Mouse (Mus musculus) layer of hippocampus, adult 9-11 months (tissue): ENCODE measurements around the gene Ikbip.

Experiments
- DNase-seq: peaks from one replicate; pipeline ENCODE4 v3.0.0; 2022

Gene Ikbip

DNA sequence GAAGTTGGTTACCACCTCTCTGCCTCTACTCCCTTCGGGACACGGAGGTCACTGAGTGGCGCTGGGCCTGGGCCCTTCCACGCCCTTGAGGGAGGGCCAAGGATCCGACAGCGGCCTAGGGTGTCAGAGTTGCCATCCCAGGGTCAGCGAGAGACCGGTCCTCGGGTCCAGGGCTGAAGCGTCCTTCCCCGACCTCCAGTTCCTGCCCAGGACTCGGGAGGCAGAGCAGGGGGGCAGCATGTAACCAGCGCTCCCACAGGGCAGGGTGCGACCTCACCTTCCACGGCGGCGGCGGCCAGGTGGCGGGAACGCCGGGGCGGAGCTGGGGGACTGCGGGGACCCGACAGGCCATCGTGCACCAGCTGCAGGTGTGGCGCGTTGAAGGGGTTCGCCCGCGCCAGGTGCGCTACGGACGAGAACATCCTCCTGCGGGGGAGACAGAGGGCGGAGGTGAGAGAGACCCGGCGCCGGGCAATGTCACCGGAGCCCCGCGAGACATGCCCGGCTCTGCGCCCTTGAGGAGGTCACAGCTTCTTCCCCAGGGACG is 40.6 kb downstream of the Ikbip start:
- DNase-seq, result no peak

GRCm38 (mm10) chr10:91123828-91124822 is 41.4 kb downstream of the Ikbip start, which contains the start of gene Slc25a3:
Gene Slc25a3, minus strand, starts transcription at chr10:91124059.
- DNase-seq, result peak; percentile 99

DNA sequence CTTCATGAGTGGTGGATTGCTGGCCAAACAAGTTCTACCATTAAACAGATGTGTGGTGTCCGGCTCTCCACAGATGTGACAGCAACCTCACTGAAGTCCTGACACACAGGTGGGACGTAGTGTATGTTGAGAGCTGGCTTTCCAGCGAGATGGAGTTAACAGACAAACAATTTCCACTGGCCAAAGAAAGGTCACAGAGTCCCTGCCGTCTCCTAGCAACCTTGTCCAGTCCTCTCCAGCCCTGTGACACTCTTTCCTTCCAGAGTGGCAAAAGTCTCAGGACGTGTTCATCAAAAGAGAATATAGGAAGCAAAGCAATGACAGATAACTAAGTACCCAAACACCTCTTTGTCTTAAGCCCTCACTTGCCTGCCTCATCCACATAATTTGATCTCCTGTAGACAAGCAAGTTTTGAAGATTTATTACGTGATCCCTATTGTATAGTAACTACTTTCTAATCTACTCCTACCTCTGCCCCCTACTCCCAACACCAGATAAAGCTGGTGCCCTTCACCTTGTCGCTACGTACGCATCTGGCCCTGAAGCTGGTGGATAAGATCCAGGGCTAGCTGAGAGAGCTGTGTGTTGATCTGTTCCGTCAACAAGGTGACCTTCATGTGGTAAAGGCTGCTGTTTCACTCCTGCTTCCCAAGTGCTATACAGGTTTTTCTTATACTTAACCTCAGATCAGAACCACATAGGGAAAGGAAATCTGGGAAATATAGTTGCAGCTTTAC is 44.0 kb downstream of the Ikbip start:
- DNase-seq, result no peak

DNA sequence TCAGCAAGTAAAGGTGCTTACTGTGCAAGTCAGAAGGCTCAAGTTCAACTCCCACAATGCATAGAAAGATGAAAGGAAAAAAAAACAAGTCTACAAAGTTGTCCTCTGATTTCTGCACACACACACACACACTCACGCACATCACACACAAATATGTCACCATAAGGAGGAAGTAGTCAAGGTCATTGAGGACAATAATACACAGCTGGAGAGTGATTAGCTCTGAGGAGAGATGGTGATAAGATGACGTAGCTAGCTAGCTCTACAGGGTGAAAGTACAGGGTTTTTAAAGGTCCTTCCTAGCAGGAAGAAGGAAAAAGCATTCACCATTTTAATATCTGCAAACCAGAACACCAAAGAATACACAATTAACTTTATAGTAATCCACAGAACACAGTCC is 44.7 kb downstream of the Ikbip start:
- DNase-seq, result no peak

DNA sequence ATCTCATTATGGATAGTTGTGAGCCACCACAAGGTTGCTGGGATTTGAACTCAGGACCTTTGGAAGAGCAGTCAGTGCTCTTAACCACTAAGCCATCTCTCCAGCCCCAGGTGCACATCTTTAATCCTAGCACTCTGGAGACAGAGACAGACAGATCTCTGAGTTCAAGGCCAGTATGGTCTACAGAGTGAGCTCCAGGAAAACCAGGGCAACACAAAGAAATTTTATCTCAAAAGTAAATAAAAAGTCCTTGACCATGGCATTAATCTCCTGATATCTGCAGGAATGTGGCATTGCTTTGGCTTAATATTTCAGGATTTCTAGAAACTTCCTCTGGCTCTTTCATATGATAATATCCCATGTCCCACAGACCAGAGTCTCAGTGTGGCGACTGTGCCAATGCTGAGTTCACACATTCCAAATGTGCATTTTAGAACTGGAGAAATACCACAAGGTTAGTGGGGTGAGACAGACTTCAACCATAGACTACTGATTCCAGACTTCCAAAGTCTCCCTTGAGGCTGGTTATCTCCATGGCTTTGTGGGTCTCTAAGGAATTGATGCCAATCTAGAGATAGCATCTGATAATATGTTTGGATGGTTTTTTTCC is 45.9 kb downstream of the Ikbip start:
- DNase-seq, result no peak

DNA sequence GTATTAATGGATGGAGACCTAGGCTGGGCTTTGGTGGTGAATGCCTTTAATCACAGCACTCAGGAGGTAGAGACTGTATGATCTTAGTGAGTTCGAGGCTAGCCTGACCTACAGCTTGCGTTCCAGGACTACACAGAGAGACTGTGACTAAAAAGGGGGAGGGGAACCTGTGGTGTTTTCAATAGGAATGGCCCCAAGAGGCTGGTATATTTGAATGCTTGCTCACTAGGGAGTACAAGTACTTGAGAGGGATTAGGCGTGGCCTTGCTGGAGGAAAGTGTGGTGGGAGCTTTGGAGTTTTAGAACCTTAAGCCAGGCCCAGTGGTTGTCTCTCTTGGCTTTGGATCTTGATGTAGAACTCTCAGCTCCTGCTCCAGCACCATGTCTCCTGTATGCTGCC is 48.1 kb downstream of the Ikbip start:
- DNase-seq, result no peak

- no peak for DNase-seq
Measured at GRCm38 (mm10) chr10:91131565-91131964, 48.8 kb downstream of the Ikbip start.

DNA sequence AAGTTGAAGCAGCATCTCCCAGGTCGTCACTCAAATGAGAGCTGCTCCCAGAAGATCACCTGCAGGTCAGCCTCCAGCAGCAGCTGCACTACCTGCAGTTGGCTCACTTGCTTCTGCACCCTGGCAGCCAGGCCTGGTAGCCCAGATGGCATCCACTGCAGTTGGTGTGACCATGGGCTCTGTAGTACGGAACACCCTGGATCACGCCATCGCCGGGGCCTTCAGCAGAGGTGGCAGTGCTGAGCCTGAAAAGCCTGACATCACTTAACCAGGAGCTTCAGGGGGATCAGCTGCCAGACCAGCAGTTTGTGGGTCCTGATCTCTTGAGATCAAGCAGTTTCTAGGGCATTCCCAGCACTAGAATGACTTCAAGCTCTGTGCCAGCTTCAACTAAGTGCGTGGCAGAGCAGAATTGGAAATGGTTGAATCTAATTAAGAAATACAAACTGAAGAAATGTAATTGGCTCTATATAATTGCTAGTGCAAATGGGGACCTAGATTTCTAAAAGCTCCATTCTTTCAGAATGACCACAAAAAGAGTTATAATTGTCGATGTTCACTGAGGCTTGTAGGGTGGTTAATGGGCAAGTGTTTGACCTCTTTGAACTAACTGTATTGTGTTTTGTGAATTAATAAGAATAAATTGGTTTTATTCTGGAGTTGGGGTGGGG is 52.7 kb downstream of the Ikbip start:
- no peak for DNase-seq

- peak; percentile 38 for DNase-seq
Measured at GRCm38 (mm10) chr10:91137400-91137799, 54.7 kb downstream of the Ikbip start.

DNA sequence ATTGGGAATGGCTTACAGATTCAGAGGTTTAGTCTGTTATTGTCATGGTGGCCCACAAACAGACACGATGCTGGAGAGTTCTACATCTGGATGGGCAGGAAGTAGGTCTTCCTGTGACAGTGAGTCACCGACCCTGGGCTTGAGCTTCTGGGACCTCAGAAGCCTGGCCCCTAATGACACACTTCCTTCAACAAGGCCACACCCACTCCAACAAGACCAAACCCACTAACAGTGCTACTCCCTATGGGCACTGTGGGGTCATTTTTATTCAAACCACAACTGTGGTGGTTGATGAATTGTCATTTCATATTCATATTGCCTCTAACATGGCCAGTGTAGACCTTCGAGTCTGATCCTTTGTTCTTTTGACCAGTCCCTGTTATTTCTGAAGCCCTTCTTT is 55.6 kb downstream of the Ikbip start:
- DNase-seq, result no peak

GRCm38 (mm10) chr10:91139148-91139766 is 56.5 kb downstream of the Ikbip start:
- no peak for DNase-seq

GRCm38 (mm10) chr10:91141564-91141963 is 58.8 kb downstream of the Ikbip start:
- no peak for DNase-seq

DNA sequence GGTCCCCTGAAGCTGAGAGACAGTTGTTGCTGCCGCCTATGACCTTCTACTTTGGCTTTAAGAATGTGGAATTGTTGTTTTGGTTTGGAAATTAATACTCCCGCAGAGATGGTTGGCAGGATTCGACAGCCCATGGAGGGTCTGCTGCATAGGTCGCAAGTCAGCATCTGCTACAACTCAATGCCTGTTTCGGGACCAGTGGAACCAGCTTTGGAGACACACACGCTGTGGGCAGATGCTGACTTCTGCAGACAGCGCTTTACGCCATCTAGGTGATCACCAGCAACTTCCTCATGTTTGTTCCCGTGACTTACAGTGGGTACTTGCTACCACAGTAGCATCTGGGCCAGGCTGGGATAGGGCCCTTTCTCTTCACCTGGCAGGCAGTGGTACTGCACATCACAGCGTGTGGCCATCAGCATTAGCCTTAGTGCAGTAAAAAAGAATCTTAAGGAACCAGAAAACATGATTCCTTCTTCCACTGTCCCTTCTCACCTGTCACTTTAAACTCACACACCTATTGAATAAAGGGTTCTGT is 60.0 kb downstream of the Ikbip start:
- DNase-seq, result no peak

- no peak for DNase-seq
Measured at GRCm38 (mm10) chr10:91143313-91144230, 60.8 kb downstream of the Ikbip start.

GRCm38 (mm10) chr10:91145413-91145812 is 62.7 kb downstream of the Ikbip start:
- DNase-seq, result no peak
